Mouse (Mus musculus) limb, embryonic 14.5 days (tissue): ENCODE measurements at regions not wholly inside any gene's neighbourhood (a gene's known extent, or its start where the extent isn't known, plus 50 kb on each side); places are given as distances from the start of the nearest gene placed in this dataset.

Experiments
- ATAC-seq: fragments of 200-750 bp; cut with Nextera tagmentation; 2 replicates; pipeline ENCODE4 v1.8.0; 2017; ENCODE audit warnings: low read depth, moderate number of reproducible peaks, moderate TSS enrichment; ENCODE audit not compliant: low FRiP score
- DNase-seq: peaks from one replicate; pipeline ENCODE4 v3.0.0-alpha.2; 2015; ENCODE audit warnings: low spot score
- H3K27ac ChIP-seq: fragments of 300-500 bp; sonication (generic); replicated peaks from 2 replicates; pipeline ENCODE4 v1.5.1; 2014; ENCODE audit warnings: low read depth, mild to moderate bottlenecking, low read length, moderate library complexity, mixed read lengths
- H3K27me3 ChIP-seq: fragments of 300-500 bp; sonication (generic); 2 replicates; pipeline ENCODE4 v1.6.1; 2014; ENCODE audit warnings: low read length, mixed read lengths; ENCODE audit not compliant: control insufficient read depth, insufficient read depth
- H3K36me3 ChIP-seq: fragments of 300-500 bp; sonication (generic); 2 replicates; pipeline ENCODE4 v1.6.1; 2014; ENCODE audit warnings: mild to moderate bottlenecking, low read length, moderate library complexity, mixed read lengths; ENCODE audit not compliant: control insufficient read depth, insufficient read depth
- H3K4me1 ChIP-seq: fragments of 300-500 bp; sonication (generic); 2 replicates; pipeline ENCODE4 v1.6.1; 2014; ENCODE audit warnings: antibody characterized with exemption, low read length, mixed read lengths; ENCODE audit not compliant: control insufficient read depth, insufficient read depth
- H3K4me2 ChIP-seq: fragments of 300-500 bp; sonication (generic); replicated peaks from 2 replicates; pipeline ENCODE4 v1.6.1; 2014; ENCODE audit warnings: low read depth, mild to moderate bottlenecking, low read length, moderate library complexity; ENCODE audit not compliant: severe bottlenecking
- H3K4me3 ChIP-seq: fragments of 300-500 bp; sonication (generic); replicated peaks from 2 replicates; pipeline ENCODE4 v1.5.1; 2014; ENCODE audit warnings: low read length
- H3K9ac ChIP-seq: fragments of 300-500 bp; sonication (generic); 2 replicates; pipeline ENCODE4 v1.6.1; 2014; ENCODE audit warnings: mild to moderate bottlenecking, low read depth, low read length, moderate library complexity; ENCODE audit not compliant: severe bottlenecking
- H3K9me3 ChIP-seq: fragments of 300-500 bp; sonication (generic); 2 replicates; pipeline ENCODE4 v1.6.1; 2016; ENCODE audit warnings: low read length; ENCODE audit not compliant: control insufficient read depth
- POLR2A ChIP-seq: fragments of 200-500 bp; IDR thresholded peaks from 2 replicates; pipeline ENCODE4 v1.8.0; 2012; ENCODE audit warnings: inconsistent platforms, mild to moderate bottlenecking, moderate library complexity, borderline replicate concordance; ENCODE audit not compliant: insufficient read depth, insufficient read length; ENCODE audit errors: extremely low read depth
- WGBS: fragments of 180-500 bp; shearing (Covaris S2); extraction: QIAGEN DNeasy Blood & Tissue Kit; methylation state at CpG from one replicate; pipeline ENCODE4 v1.1.7; 2014; 5-methylcytosine and 5-hydroxymethylcytosine counted together

DNA sequence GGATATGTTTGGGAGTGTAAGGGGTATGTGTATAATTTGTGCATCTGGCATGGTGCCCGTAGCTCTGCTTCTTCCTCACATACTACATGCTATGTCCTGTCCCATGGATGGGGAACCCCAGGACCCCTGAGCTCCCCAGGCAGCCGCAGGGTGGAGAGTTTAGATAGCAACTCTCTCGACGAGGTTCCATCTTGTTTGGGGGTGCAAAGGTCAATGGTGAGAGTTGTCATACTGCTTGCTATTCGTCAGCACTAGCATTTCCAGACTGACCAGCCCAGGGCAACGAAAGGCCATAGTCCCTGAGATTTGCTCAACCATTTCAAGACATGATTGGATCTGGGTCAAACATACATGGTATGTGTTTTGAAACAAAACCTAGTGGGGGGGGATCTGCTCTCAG lies 71.4 kb downstream of the Cryaa start:
- Histone ChIP-seq H3K27me3 (no peaks in the 10 kb centered on the region), H3K4me2 (no peak overlapping the region), H3K27ac (no peak overlapping the region), H3K36me3 (no peaks in the 10 kb centered on the region), H3K9ac (no peak overlapping the region), H3K4me3 (no peak overlapping the region), H3K4me1 (peaks cover 7% of the 10 kb centered on the region), H3K9me3 (no peaks in the 10 kb centered on the region)
- no peak for TF ChIP-seq POLR2A
- ATAC-seq: no peak
- 77% methylated on average over 6 of the region's 6 CpGs for WGBS
- no peak for DNase-seq

- DNase-seq: no peak
- no peak overlapping the region for H3K9ac ChIP-seq
- no peak overlapping the region for H3K27ac ChIP-seq
- no peak for TF ChIP-seq POLR2A
- no peak overlapping the region for H3K4me2 ChIP-seq
- H3K36me3 ChIP-seq: no peaks in the 10 kb centered on the region
- no peak for ATAC-seq
- peaks cover 5% of the 10 kb centered on the region; the same call in 1 of the 2 replicates for H3K9me3 ChIP-seq
- no peak overlapping the region for H3K4me3 ChIP-seq
- WGBS: 69% methylated on average over 2 of the region's 2 CpGs
- no peaks in the 10 kb centered on the region for H3K27me3 ChIP-seq
- peaks cover 7% of the 10 kb centered on the region for H3K4me1 ChIP-seq
Observed at GRCm38 (mm10) chr17:31751262-31751661, 73.7 kb downstream of the Cryaa start.

DNA sequence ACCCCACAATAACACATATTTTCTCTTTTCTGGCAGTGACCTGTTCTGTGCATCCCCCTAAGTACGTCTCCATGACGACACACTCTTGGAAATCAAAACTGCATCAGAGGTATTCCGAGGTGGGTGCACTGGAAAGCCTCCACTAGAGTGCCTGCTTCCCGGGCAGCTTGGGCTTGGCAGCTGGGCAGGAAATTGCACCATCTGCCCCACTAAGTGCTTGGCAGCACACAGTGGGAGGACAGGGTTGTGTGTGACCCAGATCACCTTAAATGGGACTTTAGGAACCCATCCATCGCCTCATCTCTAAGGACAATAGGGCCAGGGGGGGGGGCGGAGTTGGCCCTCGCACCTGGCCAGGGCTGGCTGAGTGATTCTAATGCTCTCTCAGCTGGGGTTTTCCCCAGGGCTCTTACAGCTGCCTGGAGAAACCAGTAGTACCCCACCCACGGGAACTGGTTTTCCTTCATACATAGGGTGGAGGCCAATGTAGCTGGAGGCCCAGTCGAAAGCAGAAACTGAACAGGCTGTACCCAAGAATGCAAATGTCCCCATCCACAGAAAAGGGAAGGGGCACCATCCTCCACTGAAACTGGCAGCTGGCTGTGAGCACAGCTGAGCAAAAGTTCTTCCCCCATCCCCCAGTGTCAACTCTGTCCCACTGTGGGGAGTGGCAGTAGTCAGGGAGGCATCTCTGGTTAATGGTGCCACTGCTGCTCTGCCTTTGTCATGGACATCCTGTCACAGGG lies 75.7 kb downstream of the Cryaa start:
- ATAC-seq (no peak), DNase-seq (peak; percentile 47)
- Histone ChIP-seq H3K27me3 (no peaks in the 10 kb centered on the region), H3K4me2 (no peak overlapping the region), H3K36me3 (no peaks in the 10 kb centered on the region), H3K9me3 (peaks cover 5% of the 10 kb centered on the region; the same call in 1 of the 2 replicates), H3K4me3 (no peak overlapping the region), H3K9ac (no peak overlapping the region), H3K4me1 (no peaks in the 10 kb centered on the region), H3K27ac (no peak overlapping the region)
- TF ChIP-seq POLR2A: no peak
- WGBS: 57% methylated on average over 9 of the region's 9 CpGs

DNA sequence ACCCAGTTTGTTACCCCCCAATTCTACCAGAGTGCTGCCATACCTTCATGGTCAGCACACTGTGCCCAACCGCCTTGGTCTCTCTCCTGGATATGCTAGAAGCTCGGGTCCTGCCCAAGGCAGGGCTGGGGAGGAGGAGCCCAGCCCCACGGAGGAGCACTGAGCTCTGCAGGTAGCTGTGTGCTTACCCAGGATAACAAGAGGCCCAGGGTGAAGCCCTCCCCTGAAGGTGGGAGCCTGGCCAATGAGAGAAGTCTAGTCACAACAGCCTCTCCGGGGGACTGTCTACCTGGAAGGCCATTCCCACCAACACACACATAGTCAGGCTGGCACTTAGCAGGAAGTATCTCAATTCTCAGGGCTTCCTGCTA lies 76.2 kb downstream of the Cryaa start:
- Histone ChIP-seq H3K4me3 (no peak overlapping the region), H3K4me1 (no peaks in the 10 kb centered on the region), H3K36me3 (no peaks in the 10 kb centered on the region), H3K4me2 (no peak overlapping the region), H3K27ac (no peak overlapping the region), H3K9ac (no peak overlapping the region), H3K9me3 (peaks cover 5% of the 10 kb centered on the region; the same call in 1 of the 2 replicates), H3K27me3 (no peaks in the 10 kb centered on the region)
- ATAC-seq (no peak), DNase-seq (no peak)
- TF ChIP-seq POLR2A: no peak
- 48% methylated on average over 4 of the region's 4 CpGs for WGBS

DNA sequence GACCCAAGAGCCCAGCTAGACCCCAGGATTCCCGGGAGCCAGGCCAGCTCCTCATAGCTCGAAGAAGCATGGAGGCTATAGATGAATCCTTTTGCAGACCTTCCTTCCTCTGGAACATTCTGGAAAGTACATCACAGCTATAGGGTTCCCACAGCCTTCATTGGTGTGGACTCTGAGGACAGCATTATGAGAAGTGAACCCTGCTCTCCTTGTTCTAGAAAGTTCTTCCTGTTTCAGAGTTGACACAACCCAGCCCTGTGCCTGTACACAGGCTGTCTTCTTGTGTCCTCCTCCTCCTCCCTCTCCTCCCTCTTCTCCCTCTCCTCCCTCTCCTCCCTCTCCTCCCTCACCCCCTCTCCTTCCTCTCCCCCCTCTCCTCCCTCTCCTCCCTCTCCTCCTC lies 82.9 kb downstream of the Cryaa start:
- Histone ChIP-seq H3K4me2 (no peak overlapping the region), H3K27ac (no peak overlapping the region), H3K36me3 (no peaks in the 10 kb centered on the region), H3K9ac (no peak overlapping the region), H3K27me3 (no peaks in the 10 kb centered on the region), H3K4me3 (no peak overlapping the region), H3K4me1 (no peaks in the 10 kb centered on the region), H3K9me3 (peaks cover 5% of the 10 kb centered on the region; the same call in 1 of the 2 replicates)
- DNase-seq (no peak), ATAC-seq (no peak)
- WGBS: 88% methylated on average over 2 of the region's 2 CpGs
- TF ChIP-seq POLR2A: no peak
